Mouse (Mus musculus): ENCODE data around the gene Ubc.

GRCm38 (mm10) chr5:125425698-125426276, 35.8 kb upstream of the Ubc start:
- TF ChIP-seq GATA1 (IDR thresholded peaks at IDR 0.05; ENCODE audit: borderline replicate concordance, low read length) (no peak), FLI1 (IDR thresholded peaks at IDR 0.05; ENCODE audit: low read length) (no peak)

Measured in megakaryocyte, embryonic 14.5 days (primary cell).